Mouse (Mus musculus) MEL (cell line): ENCODE measurements around the gene Mrps25. TPM values are rescaled to one million over a fixed set of nuclear protein-coding genes. Genes with fewer than 3 reads are reported as not detected.

ENCODE experiments used
- DNase-seq: peaks from one replicate; pipeline ENCODE4 v3.0.0; 2011; ENCODE audit warnings: low read depth, low spot score
- H3K27ac ChIP-seq: 2 replicates; pipeline ENCODE4 v1.5.1; 2012; ENCODE audit warnings: low read depth, mild to moderate bottlenecking, control low read depth, low read length, moderate library complexity; ENCODE audit not compliant: control insufficient read depth
- H3K27me3 ChIP-seq, 2 experiments: fragments of 150-350 bp in 1 of 2; sonication (generic) in 1 of 2; 2 replicates each; pipeline ENCODE4 v1.6.1; 2012; ENCODE audit warnings: low read length in 2 of 2, mild to moderate bottlenecking in 2 of 2, improper control_type of control experiment in 1 of 2, moderate library complexity in 1 of 2; ENCODE audit not compliant: insufficient read depth in 2 of 2, control insufficient read depth in 1 of 2
- H3K36me3 ChIP-seq, 2 experiments: 2 replicates each; pipeline ENCODE4 v1.6.1; 2012 to 2014; ENCODE audit warnings: low read length in 2 of 2, improper control_type of control experiment in 1 of 2, inconsistent platforms in 1 of 2, mild to moderate bottlenecking in 1 of 2; ENCODE audit not compliant: insufficient read depth in 2 of 2, control insufficient read depth in 1 of 2
- H3K4me1 ChIP-seq, 2 experiments: fragments of 150-350 bp in 1 of 2; sonication (generic) in 1 of 2; 2 replicates each; pipeline ENCODE4 v1.6.1; 2012; ENCODE audit warnings: low read length in 2 of 2, improper control_type of control experiment in 1 of 2, mild to moderate bottlenecking in 1 of 2; ENCODE audit not compliant: insufficient read depth in 2 of 2, control insufficient read depth in 1 of 2
- H3K4me3 ChIP-seq, 2 experiments: fragments of 150-350 bp in 1 of 2; sonication (generic) in 1 of 2; 2 replicates each; pipeline ENCODE4 v1.5.1; 2012; ENCODE audit warnings: low read depth in 2 of 2, low read length in 2 of 2, mild to moderate bottlenecking in 2 of 2, moderate library complexity in 2 of 2, control low read depth in 1 of 2, improper control_type of control experiment in 1 of 2; ENCODE audit not compliant: control insufficient read depth in 1 of 2, insufficient read depth in 1 of 2
- H3K79me2 ChIP-seq: 2 replicates; pipeline ENCODE4 v1.6.1; 2012; ENCODE audit warnings: mild to moderate bottlenecking, low read length, moderate library complexity; ENCODE audit not compliant: control insufficient read depth, poor library complexity, insufficient read depth
- H3K9ac ChIP-seq: 2 replicates; pipeline ENCODE4 v1.6.1; 2012; ENCODE audit warnings: low read depth, mild to moderate bottlenecking, control low read depth, low read length, moderate library complexity; ENCODE audit not compliant: control insufficient read depth, poor library complexity, severe bottlenecking
- H3K9me3 ChIP-seq: fragments of 150-350 bp; sonication (generic); replicated peaks from 2 replicates; pipeline ENCODE4 v1.6.1; 2012; ENCODE audit warnings: mild to moderate bottlenecking, low read length, improper control_type of control experiment, moderate library complexity; ENCODE audit not compliant: insufficient read depth
- BHLHE40 ChIP-seq: IDR thresholded peaks from 2 replicates; pipeline ENCODE4 v1.6.1; 2012; ENCODE audit warnings: low read depth, mild to moderate bottlenecking, inconsistent platforms, low read length, improper control_type of control experiment, borderline replicate concordance
- CHD1 ChIP-seq: IDR thresholded peaks from 2 replicates; pipeline ENCODE4 v1.6.1; 2012; ENCODE audit warnings: low read depth, mild to moderate bottlenecking, inconsistent platforms, low read length, improper control_type of control experiment
- CTCF ChIP-seq, 3 experiments: IDR thresholded peaks in 2 of 3; conservative IDR thresholded peaks in 1 of 3; 2 replicates each; pipeline ENCODE4 v1.5.1; 2011 to 2012; ENCODE audit warnings: low read length in 3 of 3, low read depth in 2 of 3, mild to moderate bottlenecking in 2 of 3, improper control_type of control experiment in 1 of 3, inconsistent platforms in 1 of 3, mixed read lengths in 1 of 3, moderate library complexity in 1 of 3; ENCODE audit not compliant: control insufficient read depth in 1 of 3, insufficient read depth in 1 of 3, poor library complexity in 1 of 3, severe bottlenecking in 1 of 3
- EP300 ChIP-seq, 2 experiments: IDR thresholded peaks; 2 replicates each; pipeline ENCODE4 v1.6.1; 2011; ENCODE audit warnings: improper control_type of control experiment in 2 of 2, low read length in 2 of 2, low read depth in 1 of 2, mild to moderate bottlenecking in 1 of 2
- GATA1 ChIP-seq: IDR thresholded peaks from 2 replicates; pipeline ENCODE4 v1.6.1; 2011; ENCODE audit warnings: low read depth, low read length, improper control_type of control experiment
- MXI1 ChIP-seq: IDR thresholded peaks from 2 replicates; pipeline ENCODE4 v1.6.1; 2011; ENCODE audit warnings: mild to moderate bottlenecking, low read depth, low read length, improper control_type of control experiment
- MYC ChIP-seq: IDR thresholded peaks from 2 replicates; pipeline ENCODE4 v1.6.1; 2011; ENCODE audit warnings: low read depth, mild to moderate bottlenecking, low read length, improper control_type of control experiment, moderate library complexity
- POLR2A ChIP-seq, 2 experiments: IDR thresholded peaks; 2 replicates each; pipeline ENCODE4 v1.6.1; 2011 to 2012; ENCODE audit warnings: low read length in 2 of 2, mild to moderate bottlenecking in 2 of 2, control low read depth in 1 of 2, improper control_type of control experiment in 1 of 2, low read depth in 1 of 2, moderate library complexity in 1 of 2; ENCODE audit not compliant: control insufficient read depth in 1 of 2, insufficient read depth in 1 of 2, poor library complexity in 1 of 2
- POLR2AphosphoS5 ChIP-seq: IDR thresholded peaks from 2 replicates; pipeline ENCODE4 v1.6.1; 2012; ENCODE audit warnings: low read depth, borderline replicate concordance, mild to moderate bottlenecking, inconsistent platforms, low read length, moderate library complexity, mixed read lengths
- RAD21 ChIP-seq: IDR thresholded peaks from 2 replicates; pipeline ENCODE4 v1.6.1; 2011; ENCODE audit warnings: mild to moderate bottlenecking, low read depth, low read length, improper control_type of control experiment
- SIN3A ChIP-seq: IDR thresholded peaks from 2 replicates; pipeline ENCODE4 v1.6.1; 2012; ENCODE audit warnings: low read length, improper control_type of control experiment, inconsistent platforms
- USF1 ChIP-seq: IDR thresholded peaks from 2 replicates; pipeline ENCODE4 v1.6.1; 2014; ENCODE audit warnings: low read depth, mild to moderate bottlenecking, inconsistent platforms, low read length, improper control_type of control experiment, moderate library complexity
- USF2 ChIP-seq, 2 experiments: IDR thresholded peaks; 2 replicates each; pipeline ENCODE4 v1.6.1; 2011 to 2012; ENCODE audit warnings: improper control_type of control experiment in 2 of 2, low read length in 2 of 2, borderline replicate concordance in 1 of 2, inconsistent platforms in 1 of 2, low read depth in 1 of 2, mild to moderate bottlenecking in 1 of 2; ENCODE audit not compliant: insufficient read depth in 1 of 2
- ZNF384 ChIP-seq: IDR thresholded peaks from 2 replicates; pipeline ENCODE4 v1.6.1; 2012; ENCODE audit warnings: low read depth, mild to moderate bottlenecking, inconsistent platforms, low read length, improper control_type of control experiment
- polyA plus RNA-seq, 2 experiments: library from polyadenylated mRNA; stranded (reverse) in 1 of 2; unstranded in 1 of 2; fragments of >175 nt in 1 of 2; fragments of >200 nt in 1 of 2; gene quantifications; 2 replicates each; pipeline versions ENCODE4 v1.2.1 to v1.2.4; 2012; ENCODE audit warnings: low replicate concordance in 2 of 2, low read depth in 1 of 2; ENCODE audit not compliant: insufficient read length in 2 of 2, insufficient read depth in 1 of 2, missing spikeins in 1 of 2
- total RNA-seq: library from RNA; depleted of rRNA; stranded (reverse); fragments of 300-350 nt; gene quantifications from 2 replicates; pipeline ENCODE4 v1.2.3, GENCODE M21; 2012

Mrps25 gene
- total and polyA plus RNA-seq, 3 experiments = 94.7 to 261 (median 109) TPM

DNA sequence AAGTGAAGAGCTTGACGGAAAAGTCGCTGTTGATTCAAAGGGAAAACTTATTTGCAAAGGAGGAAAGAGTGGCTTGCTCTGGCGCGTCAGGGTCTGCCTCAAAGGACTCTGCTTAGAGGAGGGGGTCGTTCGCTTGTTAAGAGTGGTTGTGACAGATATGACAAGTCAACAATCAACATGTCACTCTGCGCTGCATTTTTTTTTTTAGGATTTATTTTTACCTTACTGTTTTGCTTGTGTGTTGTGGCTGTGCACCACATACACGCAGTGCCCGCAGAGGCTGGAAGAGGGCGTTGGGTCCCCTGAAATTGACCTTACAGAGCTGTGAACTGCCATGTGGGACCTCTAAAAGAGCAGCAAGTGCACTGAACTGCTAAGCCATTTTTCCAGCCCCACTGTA lies 345 bp upstream of the Mrps25 start:
- peaks cover 0 to 32% of the 10 kb centered on the region in 2 experiments; a peak in 3 of 4 replicates for H3K36me3 ChIP-seq
- H3K27me3 ChIP-seq = no peaks in the 10 kb centered on the region
- H3K4me3 ChIP-seq = peak overlapping the region; percentile 81 to 96
- H3K4me1 ChIP-seq = peaks cover 9 to 25% of the 10 kb centered on the region in 2 experiments
- peak overlapping the region; percentile 89 for H3K9ac ChIP-seq
- no peaks in the 10 kb centered on the region for H3K9me3 ChIP-seq
- H3K79me2 ChIP-seq = peaks cover 35% of the 10 kb centered on the region
- peak; percentile 66 for DNase-seq
- TF ChIP-seq MYC = peak; percentile 22; the same call in 1 of the 2 replicates
- no peak for TF ChIP-seq CHD1
- no peak for TF ChIP-seq POLR2A (IDR thresholded peaks at IDR 0.05; ENCODE audit: control insufficient read depth in 1 of 2, insufficient read depth in 1 of 2, low read depth in 1 of 2, low read length in 2 of 2, poor library complexity in 1 of 2)
- peak; percentile 18 for TF ChIP-seq RAD21
- TF ChIP-seq POLR2AphosphoS5 = no peak
- TF ChIP-seq USF1 = no peak
- TF ChIP-seq MXI1 = no peak; the same call in 1 of the 2 replicates
- 0 out of 2 replicates have a peak, but pooled peaks have one; percentile 6 for TF ChIP-seq SIN3A
- peak; percentile 9; the same call in 1 of the 2 replicates for TF ChIP-seq ZNF384
- TF ChIP-seq CTCF (IDR thresholded peaks at IDR 0.05 in 2 of 3, conservative IDR thresholded peaks at IDR 0.05 in 1 of 3; ENCODE audit: control insufficient read depth in 1 of 3, insufficient read depth in 1 of 3, low read depth in 2 of 3, low read length in 3 of 3, poor library complexity in 1 of 3, severe bottlenecking in 1 of 3) = peak in 2 of 3 experiments; percentile 28 to 30; a peak in 4 of 6 replicates
- no peak for TF ChIP-seq BHLHE40
- no peak for TF ChIP-seq USF2 (IDR thresholded peaks at IDR 0.05; ENCODE audit: borderline replicate concordance in 1 of 2, insufficient read depth in 1 of 2, low read depth in 1 of 2, low read length in 2 of 2)
- peak overlapping the region; percentile 60 for H3K27ac ChIP-seq

DNA sequence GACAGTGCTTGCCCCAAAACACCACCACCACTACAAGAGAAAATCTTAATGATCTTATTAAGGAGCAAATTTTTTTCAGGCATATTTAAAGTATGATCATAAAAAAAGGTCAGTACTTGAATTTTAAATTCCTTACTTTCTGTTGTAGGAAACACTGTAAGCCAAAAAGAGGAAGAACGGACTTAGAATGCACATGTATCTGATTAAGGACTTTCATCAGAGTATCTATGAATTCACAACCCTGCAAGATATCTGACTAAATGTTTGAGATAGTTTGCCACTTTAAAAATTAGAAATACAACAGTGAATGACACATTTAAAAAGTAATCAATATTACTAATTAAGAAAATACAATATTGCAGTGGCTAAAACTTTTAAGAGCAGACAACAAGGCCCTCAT lies 7.4 kb downstream of the Mrps25 start:
- Histone ChIP-seq H3K27ac (0 out of 2 replicates have a peak overlapping the region, but pooled peaks have one; percentile 29), H3K9ac (no peak overlapping the region), H3K4me1 (peaks cover 16 to 18% of the 10 kb centered on the region in 2 experiments), H3K4me3 (no peak overlapping the region), H3K9me3 (no peaks in the 10 kb centered on the region), H3K79me2 (peaks cover 11% of the 10 kb centered on the region), H3K36me3 (peaks cover 8 to 30% of the 10 kb centered on the region in 2 experiments), H3K27me3 (no peaks in the 10 kb centered on the region)
- peak; percentile 35 for DNase-seq
- TF ChIP-seq POLR2A (IDR thresholded peaks at IDR 0.05; ENCODE audit: control insufficient read depth in 1 of 2, insufficient read depth in 1 of 2, low read depth in 1 of 2, low read length in 2 of 2, poor library complexity in 1 of 2) (no peak), GATA1 (peak; percentile 48; the same call in 1 of the 2 replicates), EP300 (IDR thresholded peaks at IDR 0.05; ENCODE audit: low read depth in 1 of 2, low read length in 2 of 2) (peak in 1 of 2 experiments; percentile 59; a peak in 1 of 4 replicates), MYC (peak; percentile 57; the same call in 1 of the 2 replicates)
